Mouse (Mus musculus) heart, adult 2 months (tissue): Measurements from ENCODE around the gene Ikzf2. TPM values are rescaled to one million over a fixed set of nuclear protein-coding genes. Genes with fewer than 3 reads are reported as not detected.

ENCODE experiments used
- DNase-seq, 2 experiments: peaks; one replicate each; pipeline ENCODE4 v3.0.0; 2021
- H3K27ac ChIP-seq: fragments of 200-600 bp; 2 replicates; pipeline ENCODE4 v1.8.1; 2022
- H3K27me3 ChIP-seq: fragments of 200-500 bp; 2 replicates; pipeline ENCODE4 v1.6.1; 2012; ENCODE audit warnings: mild to moderate bottlenecking, low read length, inconsistent platforms, mixed read lengths; ENCODE audit not compliant: control insufficient read depth, insufficient read depth
- H3K36me3 ChIP-seq: fragments of 200-500 bp; 2 replicates; pipeline ENCODE4 v1.6.1; 2012; ENCODE audit warnings: low read length, inconsistent platforms; ENCODE audit not compliant: control insufficient read depth, insufficient read depth
- H3K4me1 ChIP-seq: fragments of 200-500 bp; 2 replicates; pipeline ENCODE4 v1.6.1; 2011; ENCODE audit warnings: low read length; ENCODE audit not compliant: control insufficient read depth, insufficient read depth
- H3K4me3 ChIP-seq: fragments of 200-600 bp; 2 replicates; pipeline ENCODE4 v1.8.1; 2022
- H3K79me2 ChIP-seq: fragments of 200-500 bp; replicated peaks from 2 replicates; pipeline ENCODE4 v1.6.1; 2012; ENCODE audit warnings: mild to moderate bottlenecking, inconsistent platforms, low read length, moderate library complexity, mixed read lengths; ENCODE audit not compliant: control insufficient read depth, insufficient read depth
- H3K9ac ChIP-seq: fragments of 200-500 bp; 2 replicates; pipeline ENCODE4 v1.6.1; 2012; ENCODE audit warnings: low read depth, mild to moderate bottlenecking, control low read depth, inconsistent platforms, low read length, mixed read lengths
- CTCF ChIP-seq: fragments of 200-600 bp; IDR thresholded peaks from 2 replicates; pipeline ENCODE4 v1.8.1; 2022; ENCODE audit warnings: antibody characterized with exemption, mild to moderate bottlenecking, moderate library complexity
- EP300 ChIP-seq: fragments of 200-500 bp; IDR thresholded peaks from 2 replicates; pipeline ENCODE4 v1.6.1; 2011; ENCODE audit warnings: low read depth, low read length, control low read depth; ENCODE audit not compliant: insufficient read depth
- POLR2A ChIP-seq: fragments of 200-500 bp; IDR thresholded peaks from 2 replicates; pipeline ENCODE4 v1.6.1; 2011; ENCODE audit warnings: mild to moderate bottlenecking, low read depth, low read length, control low read depth; ENCODE audit not compliant: insufficient read depth
- WGBS: fragments of 180-500 bp; shearing (Covaris S2); methylation state at CpG from one replicate; pipeline ENCODE4 v1.1.7; 2018; 5-methylcytosine and 5-hydroxymethylcytosine counted together
- intact Hi-C: fragments of 180-260 bp; cut with DNase I; formaldehyde crosslinking; loops from one replicate; pipeline ENCODE4 v1.15.1; 2025
- polyA plus RNA-seq: library from polyadenylated mRNA; depleted of rRNA; stranded (reverse); fragments of >200 nt; gene quantifications from 2 replicates; pipeline ENCODE4 v1.2.3, GENCODE M21; 2012
- total RNA-seq, 2 experiments: library from RNA; stranded (reverse); gene quantifications; 2 replicates each; pipeline ENCODE4 v1.2.3; 2021

The Ikzf2 gene
- total and polyA plus RNA-seq, 3 experiments = 1.8 to 7.9 (median 6.1) TPM

- no peaks in the 10 kb centered on the region for H3K36me3 ChIP-seq
- H3K27me3 ChIP-seq = no peaks in the 10 kb centered on the region
- no peaks in the 10 kb centered on the region for H3K79me2 ChIP-seq
- no peak overlapping the region for H3K9ac ChIP-seq
- no peaks in the 10 kb centered on the region for H3K4me1 ChIP-seq
- WGBS = 83% methylated on average over 1 of the region's 1 CpGs
- no peak for TF ChIP-seq EP300
- TF ChIP-seq CTCF = no peak
- TF ChIP-seq POLR2A = no peak
- no peak overlapping the region for H3K4me3 ChIP-seq
- DNase-seq = no peak
- intact Hi-C loops = no loop called here
- no peak overlapping the region for H3K27ac ChIP-seq
Measured at GRCm38 (mm10) chr1:69708571-69708970, 21.5 kb upstream of the Ikzf2 start.

GRCm38 (mm10) chr1:69703506-69704156 is 16.6 kb upstream of the Ikzf2 start:
- Histone ChIP-seq H3K4me1 (no peaks in the 10 kb centered on the region), H3K79me2 (no peaks in the 10 kb centered on the region), H3K27me3 (no peaks in the 10 kb centered on the region), H3K4me3 (no peak overlapping the region), H3K27ac (no peak overlapping the region), H3K9ac (no peak overlapping the region), H3K36me3 (no peaks in the 10 kb centered on the region)
- TF ChIP-seq POLR2A (no peak), EP300 (no peak), CTCF (no peak)
- DNase-seq = no peak
- intact Hi-C loops = no loop called here
- 88% methylated on average over 3 of the region's 3 CpGs for WGBS

GRCm38 (mm10) chr1:69691946-69692345 is 4.9 kb upstream of the Ikzf2 start:
- H3K27me3 ChIP-seq = no peaks in the 10 kb centered on the region
- no peaks in the 10 kb centered on the region for H3K79me2 ChIP-seq
- 52% methylated on average over 6 of the region's 6 CpGs for WGBS
- no peaks in the 10 kb centered on the region for H3K4me1 ChIP-seq
- no peak overlapping the region for H3K4me3 ChIP-seq
- TF ChIP-seq EP300 (no peak), POLR2A (no peak), CTCF (no peak)
- no peaks in the 10 kb centered on the region for H3K36me3 ChIP-seq
- no peak overlapping the region for H3K27ac ChIP-seq
- DNase-seq = no peak
- intact Hi-C loops = no loop called here
- no peak overlapping the region for H3K9ac ChIP-seq

DNA sequence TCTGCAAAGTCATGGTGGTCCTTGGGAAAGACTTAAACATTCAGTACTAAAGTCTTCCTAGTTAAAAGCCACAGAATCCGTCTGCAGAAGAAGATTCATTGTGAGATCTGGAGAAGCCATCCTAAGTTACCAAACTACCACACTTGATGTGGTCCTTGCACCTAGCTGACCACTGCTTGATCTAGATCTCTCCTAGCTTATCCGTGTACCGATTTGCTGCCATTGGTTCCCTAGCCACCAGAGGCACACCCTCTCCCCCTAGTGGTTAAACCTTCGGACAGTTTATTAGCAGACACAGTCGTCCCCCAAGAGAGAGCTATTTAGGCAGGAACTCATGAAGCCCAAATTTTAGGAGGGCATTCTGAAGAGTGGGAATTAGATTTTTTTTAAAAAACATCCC is 1.9 kb upstream of the Ikzf2 start:
- no peaks in the 10 kb centered on the region for H3K79me2 ChIP-seq
- TF ChIP-seq POLR2A = no peak
- TF ChIP-seq EP300 = 0 out of 2 replicates have a peak, but pooled peaks have one; percentile 46
- TF ChIP-seq CTCF = peak; percentile 96
- intact Hi-C loops = loop anchor here (1.0 to 5.0 kb wide), 2 partner anchors 358 to 447 kb away; no protein-coding TSS in a partner anchor
- peaks cover 2% of the 10 kb centered on the region for H3K4me1 ChIP-seq
- H3K27ac ChIP-seq = peak overlapping the region; percentile 47
- no peaks in the 10 kb centered on the region for H3K27me3 ChIP-seq
- no peaks in the 10 kb centered on the region for H3K36me3 ChIP-seq
- H3K4me3 ChIP-seq = peak overlapping the region; percentile 36
- WGBS = 0% methylated on average over 5 of the region's 5 CpGs
- peak; percentile 36 to 57 for DNase-seq
- H3K9ac ChIP-seq = no peak overlapping the region

DNA sequence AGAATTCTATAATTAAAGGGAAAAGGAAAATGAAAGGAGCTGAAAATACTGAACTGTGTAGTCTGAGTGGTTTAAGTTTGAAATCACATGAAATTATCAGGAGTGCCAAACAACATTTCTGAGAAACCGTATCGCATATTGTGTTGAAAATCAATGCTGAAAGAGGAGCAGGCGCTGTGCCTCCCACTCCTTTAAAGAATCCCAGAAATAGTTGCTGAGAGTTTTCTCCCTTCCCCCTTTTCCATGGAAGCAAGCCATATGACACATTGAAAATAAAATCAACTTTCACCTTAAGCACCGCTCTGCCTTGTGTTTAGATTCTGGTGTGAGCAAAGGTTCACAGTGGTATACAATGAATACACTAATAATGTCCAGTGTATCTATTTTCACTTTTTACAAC is 1.1 kb upstream of the Ikzf2 start:
- DNase-seq = peak in 1 of 2 experiments; percentile 3
- no peaks in the 10 kb centered on the region for H3K36me3 ChIP-seq
- H3K9ac ChIP-seq = no peak overlapping the region; the same call in 1 of the 2 replicates
- intact Hi-C loops = loop anchor here (5.0 kb wide), 1 partner anchor 446 kb away; no protein-coding TSS in a partner anchor
- H3K79me2 ChIP-seq = no peaks in the 10 kb centered on the region
- 2% methylated on average over 4 of the region's 4 CpGs for WGBS
- H3K4me3 ChIP-seq = peak overlapping the region; percentile 81
- H3K27me3 ChIP-seq = no peaks in the 10 kb centered on the region
- TF ChIP-seq CTCF (no peak), POLR2A (no peak), EP300 (no peak)
- H3K4me1 ChIP-seq = peaks cover 2% of the 10 kb centered on the region
- H3K27ac ChIP-seq = peak overlapping the region; percentile 90

DNA sequence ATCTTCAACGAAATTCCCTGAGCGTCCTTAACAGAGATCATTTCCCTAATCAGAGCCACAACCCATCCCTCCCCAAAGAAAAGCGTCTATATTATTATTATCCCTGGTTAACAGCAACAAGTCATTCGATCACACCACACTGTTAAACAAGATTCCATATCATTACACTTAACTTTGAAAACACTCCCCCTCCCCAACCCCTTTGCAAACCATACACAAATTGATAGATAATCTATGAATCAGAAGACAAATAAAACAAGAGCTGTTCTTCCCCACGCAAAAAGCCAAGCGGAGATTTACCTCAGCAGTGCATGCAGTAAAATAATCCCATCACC is 337 bp downstream of the Ikzf2 start:
- H3K27me3 ChIP-seq = no peaks in the 10 kb centered on the region
- WGBS = 1% methylated on average over 6 of the region's 6 CpGs
- no peaks in the 10 kb centered on the region for H3K79me2 ChIP-seq
- peak overlapping the region; percentile 75 for H3K9ac ChIP-seq
- TF ChIP-seq CTCF (no peak), POLR2A (no peak), EP300 (no peak)
- peak overlapping the region; percentile 74 for H3K4me3 ChIP-seq
- no peak for DNase-seq
- intact Hi-C loops = loop anchor here (5.0 kb wide), 1 partner anchor 444 kb away; no protein-coding TSS in a partner anchor
- peaks cover 2% of the 10 kb centered on the region for H3K4me1 ChIP-seq
- H3K27ac ChIP-seq = peak overlapping the region; percentile 62
- no peaks in the 10 kb centered on the region for H3K36me3 ChIP-seq
